Mouse (Mus musculus): Measurements from ENCODE around the gene Trim65. TPM values are rescaled to one million over a fixed set of nuclear protein-coding genes. Genes with fewer than 3 reads are reported as not detected.

Trim65 gene
- total RNA-seq, 2 experiments from 2014 or later: 4.9 to 5.2 TPM

GRCm38 (mm10) chr11:116110540-116110939 is 20.4 kb downstream of the Trim65 start:
- no peak for DNase-seq
- intact Hi-C loops (cut with DNase I): no loop called here

- peak; percentile 39 for DNase-seq
- intact Hi-C loops (cut with DNase I): no loop called here
Observed at GRCm38 (mm10) chr11:116110131-116110530, 20.8 kb downstream of the Trim65 start.

GRCm38 (mm10) chr11:116109441-116110081 is 21.4 kb downstream of the Trim65 start:
- intact Hi-C loops (cut with DNase I): no loop called here
- no peak for DNase-seq

- intact Hi-C loops (cut with DNase I): no loop called here
- no peak for DNase-seq
Observed at GRCm38 (mm10) chr11:116108464-116109137, 22.3 kb downstream of the Trim65 start.

- intact Hi-C loops (cut with DNase I): no loop called here
- DNase-seq: no peak
Observed at GRCm38 (mm10) chr11:116107777-116108285, 23.1 kb downstream of the Trim65 start.

- DNase-seq: no peak
- intact Hi-C loops (cut with DNase I): no loop called here
Observed at GRCm38 (mm10) chr11:116106963-116107776, 23.8 kb downstream of the Trim65 start.

GRCm38 (mm10) chr11:116106154-116106962 is 24.6 kb downstream of the Trim65 start:
- intact Hi-C loops (cut with DNase I): no loop called here
- DNase-seq: no peak

- DNase-seq: no peak
- intact Hi-C loops (cut with DNase I): no loop called here
Observed at GRCm38 (mm10) chr11:116105065-116105464, 25.9 kb downstream of the Trim65 start.

- no peak for DNase-seq
- intact Hi-C loops (cut with DNase I): no loop called here
Observed at GRCm38 (mm10) chr11:116104006-116104646, 26.8 kb downstream of the Trim65 start.

- intact Hi-C loops (cut with DNase I): no loop called here
- no peak for DNase-seq
Observed at GRCm38 (mm10) chr11:116103572-116103971, 27.4 kb downstream of the Trim65 start.

- intact Hi-C loops (cut with DNase I): no loop called here
- DNase-seq: no peak
Observed at GRCm38 (mm10) chr11:116102472-116102871, 28.5 kb downstream of the Trim65 start.

GRCm38 (mm10) chr11:116101931-116102381 is 29.0 kb downstream of the Trim65 start:
- DNase-seq: peak; percentile 52
- intact Hi-C loops (cut with DNase I): no loop called here

- DNase-seq: no peak
- intact Hi-C loops (cut with DNase I): no loop called here
Observed at GRCm38 (mm10) chr11:116100839-116101238, 30.1 kb downstream of the Trim65 start.

GRCm38 (mm10) chr11:116100385-116100784 is 30.5 kb downstream of the Trim65 start:
- intact Hi-C loops (cut with DNase I): no loop called here
- no peak for DNase-seq

- DNase-seq: no peak
- intact Hi-C loops (cut with DNase I): no loop called here
Observed at GRCm38 (mm10) chr11:116099462-116099861, 31.5 kb downstream of the Trim65 start.

GRCm38 (mm10) chr11:116098711-116099460 is 32.0 kb downstream of the Trim65 start:
- DNase-seq: no peak
- intact Hi-C loops (cut with DNase I): no loop called here

GRCm38 (mm10) chr11:116096213-116097108 is 34.5 kb downstream of the Trim65 start:
- no peak for DNase-seq
- intact Hi-C loops (cut with DNase I): no loop called here

- intact Hi-C loops (cut with DNase I): loop anchor here (2.0 kb wide), 1 partner anchor 29 kb away; no protein-coding TSS in a partner anchor
- DNase-seq: no peak
Observed at GRCm38 (mm10) chr11:116095573-116095972, 35.4 kb downstream of the Trim65 start.

Data from left cerebral cortex, postnatal 4 days (tissue).